Mouse (Mus musculus): ENCODE measurements around the gene Anapc7. TPM values are rescaled to one million over a fixed set of nuclear protein-coding genes. Genes with fewer than 3 reads are reported as not detected.
"Not testable (repeated sequence)": the region's sequence is repeated elsewhere in the genome, so short reads cannot be mapped to it uniquely, and the experiment has no call there.

The Anapc7 gene
- total RNA-seq, 1 experiment = 51.8 TPM

DNA sequence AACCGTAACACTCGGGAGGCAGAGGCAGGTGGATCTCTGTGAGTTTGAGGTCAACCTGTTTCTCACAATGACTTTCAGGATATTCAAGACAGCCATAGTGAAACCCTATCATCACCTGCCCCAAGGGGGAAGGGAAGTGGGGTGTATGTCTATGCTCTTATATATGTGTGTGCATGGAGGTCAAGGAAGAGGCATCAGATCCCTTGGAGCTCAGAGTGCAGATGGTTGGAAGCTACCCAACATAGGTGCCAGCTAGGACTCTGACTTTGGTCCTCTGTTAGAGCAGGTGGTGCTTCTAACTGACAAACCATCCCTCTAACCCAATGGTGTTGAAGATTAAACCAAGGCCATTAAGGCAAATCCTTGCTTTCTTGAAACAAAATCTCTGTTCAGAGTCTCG lies 56.0 kb downstream of the Anapc7 start:
- no peak for DNase-seq (ENCODE audit: low read depth, low spot score)
- Histone ChIP-seq H3K9me3 (ENCODE audit: control insufficient read depth, insufficient read depth, low read depth, low read length) (no peaks in the 10 kb centered on the region), H3K4me1 (ENCODE audit: control insufficient read depth in 2 of 2, insufficient read depth in 2 of 2, low read length in 2 of 2, poor library complexity in 1 of 2) (peaks cover 2 to 6% of the 10 kb centered on the region in 2 experiments; a peak in 2 of 4 replicates), H3K9ac (ENCODE audit: insufficient read depth, low read depth, low read length, poor library complexity, severe bottlenecking) (no peak overlapping the region), H3K27ac (ENCODE audit: insufficient read depth, low read depth, low read length, poor library complexity, severe bottlenecking) (no peak overlapping the region), H3K36me3 (ENCODE audit: control insufficient read depth, insufficient read depth, low read length, poor library complexity, severe bottlenecking) (peaks cover 21% of the 10 kb centered on the region), H3K4me3 (ENCODE audit: insufficient read depth in 1 of 2, low read depth in 1 of 2, low read length in 2 of 2, poor library complexity in 1 of 2, severe bottlenecking in 1 of 2) (no peak overlapping the region)
- in situ Hi-C loops (cut with MboI; ENCODE audit: low sequenced_read_pairs in 2 of 2, unreplicated experiment in 2 of 2) = no loop called here
- TF ChIP-seq CHD2 (IDR thresholded peaks at IDR 0.05; ENCODE audit: low read depth, low read length) (no peak), ZNF384 (IDR thresholded peaks at IDR 0.05; ENCODE audit: low read depth, low read length) (no peak), ZC3H11A (IDR thresholded peaks at IDR 0.05; ENCODE audit: borderline replicate concordance, low read depth, low read length) (no peak)

DNA sequence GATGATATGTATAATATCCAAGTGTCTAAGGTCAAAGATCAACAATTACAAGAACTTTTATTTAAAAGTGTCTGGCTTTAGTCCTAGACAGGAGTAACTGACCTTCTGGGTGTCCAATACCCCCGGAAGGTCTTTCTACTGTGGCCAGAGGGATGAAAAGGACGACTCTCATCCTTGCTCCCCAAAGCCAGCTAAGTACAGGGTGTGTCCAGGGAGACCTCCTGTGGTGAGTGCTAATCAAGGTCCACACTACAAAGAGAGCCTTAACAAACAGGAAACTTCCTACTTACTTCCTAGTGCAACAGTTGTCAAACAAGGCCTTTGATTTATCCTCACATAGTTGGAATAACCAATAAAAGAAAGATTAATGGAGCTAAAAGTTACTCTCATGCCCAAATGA lies 57.6 kb downstream of the Anapc7 start:
- TF ChIP-seq HCFC1 (IDR thresholded peaks at IDR 0.05; ENCODE audit: borderline replicate concordance, insufficient read depth, low read length) = no peak
- no peak for TF ChIP-seq MAFK (IDR thresholded peaks at IDR 0.05; ENCODE audit: insufficient read depth, low read depth, low read length)
- no peak for TF ChIP-seq ZC3H11A (IDR thresholded peaks at IDR 0.05; ENCODE audit: borderline replicate concordance, low read depth, low read length)
- TF ChIP-seq CHD2 (IDR thresholded peaks at IDR 0.05; ENCODE audit: low read depth, low read length) = no peak
- no peak for TF ChIP-seq ZNF384 (IDR thresholded peaks at IDR 0.05; ENCODE audit: low read depth, low read length)
- in situ Hi-C loops (cut with MboI; ENCODE audit: low sequenced_read_pairs in 2 of 2, unreplicated experiment in 2 of 2) = no loop called here
- H3K27ac ChIP-seq (ENCODE audit: insufficient read depth, low read depth, low read length, poor library complexity, severe bottlenecking) = no peak overlapping the region

DNA sequence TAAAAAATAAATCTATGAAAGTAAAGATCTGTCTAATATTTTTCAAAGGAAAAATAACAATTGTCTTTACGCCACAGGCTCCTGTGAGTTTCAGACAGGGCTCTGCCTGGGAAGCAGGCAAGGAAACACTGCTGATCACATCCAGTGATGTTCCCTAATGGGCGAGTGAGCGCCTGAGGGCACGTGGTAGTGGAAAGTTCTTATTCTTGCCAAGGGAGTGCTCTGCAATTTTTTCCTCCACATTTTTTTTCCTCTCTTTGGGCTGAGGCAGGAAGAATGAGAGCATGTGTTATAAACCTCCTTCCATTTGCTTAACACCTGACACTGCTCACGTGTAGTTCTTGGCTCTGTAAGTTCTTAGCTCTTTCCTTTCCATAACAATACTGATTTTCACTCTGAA lies 60.4 kb downstream of the Anapc7 start:
- Histone ChIP-seq H3K4me3 (ENCODE audit: insufficient read depth in 1 of 2, low read depth in 1 of 2, low read length in 2 of 2, poor library complexity in 1 of 2, severe bottlenecking in 1 of 2) (no peak overlapping the region), H3K36me3 (ENCODE audit: control insufficient read depth, insufficient read depth, low read length, poor library complexity, severe bottlenecking) (peaks cover 22% of the 10 kb centered on the region), H3K27ac (ENCODE audit: insufficient read depth, low read depth, low read length, poor library complexity, severe bottlenecking) (no peak overlapping the region), H3K9ac (ENCODE audit: insufficient read depth, low read depth, low read length, poor library complexity, severe bottlenecking) (no peak overlapping the region), H3K9me3 (ENCODE audit: control insufficient read depth, insufficient read depth, low read depth, low read length) (no peaks in the 10 kb centered on the region), H3K4me1 (ENCODE audit: control insufficient read depth in 2 of 2, insufficient read depth in 2 of 2, low read length in 2 of 2, poor library complexity in 1 of 2) (peaks cover 2 to 6% of the 10 kb centered on the region in 2 experiments; a peak in 2 of 4 replicates)
- in situ Hi-C loops (cut with MboI; ENCODE audit: low sequenced_read_pairs in 2 of 2, unreplicated experiment in 2 of 2) = no loop called here
- no peak for DNase-seq (ENCODE audit: low read depth, low spot score)
- no peak for TF ChIP-seq ZC3H11A (IDR thresholded peaks at IDR 0.05; ENCODE audit: borderline replicate concordance, low read depth, low read length)

More for the DNA sequence above, 57.6 kb downstream of the Anapc7 start:
- no peak overlapping the region for H3K4me3 ChIP-seq (ENCODE audit: insufficient read depth in 1 of 2, low read depth in 1 of 2, low read length in 2 of 2, poor library complexity in 1 of 2, severe bottlenecking in 1 of 2)
- no peak for DNase-seq (ENCODE audit: low read depth, low spot score)
- H3K9me3 ChIP-seq (ENCODE audit: control insufficient read depth, insufficient read depth, low read depth, low read length) = no peaks in the 10 kb centered on the region
- H3K4me1 ChIP-seq (ENCODE audit: control insufficient read depth in 2 of 2, insufficient read depth in 2 of 2, low read length in 2 of 2, poor library complexity in 1 of 2) = peaks cover 2 to 6% of the 10 kb centered on the region in 2 experiments; a peak in 2 of 4 replicates
- H3K36me3 ChIP-seq (ENCODE audit: control insufficient read depth, insufficient read depth, low read length, poor library complexity, severe bottlenecking) = peaks cover 20% of the 10 kb centered on the region
- no peak overlapping the region for H3K9ac ChIP-seq (ENCODE audit: insufficient read depth, low read depth, low read length, poor library complexity, severe bottlenecking)

DNA sequence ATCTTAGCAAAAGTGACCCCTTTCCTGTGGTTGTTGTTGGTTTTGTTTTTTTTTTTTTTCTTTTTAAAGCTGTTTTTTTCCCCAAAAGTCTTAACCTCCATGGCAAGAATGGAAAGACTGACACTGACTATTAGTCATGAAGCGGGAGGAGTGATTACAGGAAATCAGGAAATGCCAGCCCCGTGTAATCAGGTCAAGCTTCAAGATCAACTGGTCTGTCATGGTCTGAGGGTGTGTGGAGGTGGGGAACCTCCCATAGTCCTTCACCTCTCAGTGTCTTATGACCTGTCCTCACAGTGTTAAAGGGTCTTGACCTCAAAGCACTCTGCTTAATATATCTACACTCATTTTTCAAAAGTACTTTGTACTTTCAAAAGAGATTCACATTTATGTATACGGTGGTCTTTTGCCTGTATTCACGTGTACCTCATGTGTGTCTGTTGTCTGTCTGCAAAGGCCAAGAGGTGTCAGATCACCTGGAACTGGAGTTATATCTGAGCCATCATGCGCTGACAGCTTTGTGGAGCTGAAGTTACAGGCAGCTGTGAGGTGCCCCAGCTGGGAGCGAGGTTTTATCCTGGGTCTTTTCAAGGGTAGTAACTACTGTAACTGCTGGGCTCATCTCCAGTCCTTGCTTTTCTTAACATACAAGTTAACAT lies 61.4 kb downstream of the Anapc7 start:
- H3K9me3 ChIP-seq (ENCODE audit: control insufficient read depth, insufficient read depth, low read depth, low read length) = no peaks in the 10 kb centered on the region
- H3K36me3 ChIP-seq (ENCODE audit: control insufficient read depth, insufficient read depth, low read length, poor library complexity, severe bottlenecking) = peaks cover 23% of the 10 kb centered on the region
- peaks cover 2 to 6% of the 10 kb centered on the region in 2 experiments; a peak in 2 of 4 replicates for H3K4me1 ChIP-seq (ENCODE audit: control insufficient read depth in 2 of 2, insufficient read depth in 2 of 2, low read length in 2 of 2, poor library complexity in 1 of 2)
- H3K4me3 ChIP-seq (ENCODE audit: insufficient read depth in 1 of 2, low read depth in 1 of 2, low read length in 2 of 2, poor library complexity in 1 of 2, severe bottlenecking in 1 of 2) = no peak overlapping the region
- DNase-seq (ENCODE audit: low read depth, low spot score) = no peak
- H3K9ac ChIP-seq (ENCODE audit: insufficient read depth, low read depth, low read length, poor library complexity, severe bottlenecking) = no peak overlapping the region
- in situ Hi-C loops (cut with MboI; ENCODE audit: low sequenced_read_pairs in 2 of 2, unreplicated experiment in 2 of 2) = no loop called here
- TF ChIP-seq ZNF384 (IDR thresholded peaks at IDR 0.05; ENCODE audit: low read depth, low read length) (no peak), CHD2 (IDR thresholded peaks at IDR 0.05; ENCODE audit: low read depth, low read length) (no peak), MAFK (IDR thresholded peaks at IDR 0.05; ENCODE audit: insufficient read depth, low read depth, low read length) (no peak), ZC3H11A (IDR thresholded peaks at IDR 0.05; ENCODE audit: borderline replicate concordance, low read depth, low read length) (no peak), HCFC1 (IDR thresholded peaks at IDR 0.05; ENCODE audit: borderline replicate concordance, insufficient read depth, low read length) (no peak)
- H3K27ac ChIP-seq (ENCODE audit: insufficient read depth, low read depth, low read length, poor library complexity, severe bottlenecking) = no peak overlapping the region

DNA sequence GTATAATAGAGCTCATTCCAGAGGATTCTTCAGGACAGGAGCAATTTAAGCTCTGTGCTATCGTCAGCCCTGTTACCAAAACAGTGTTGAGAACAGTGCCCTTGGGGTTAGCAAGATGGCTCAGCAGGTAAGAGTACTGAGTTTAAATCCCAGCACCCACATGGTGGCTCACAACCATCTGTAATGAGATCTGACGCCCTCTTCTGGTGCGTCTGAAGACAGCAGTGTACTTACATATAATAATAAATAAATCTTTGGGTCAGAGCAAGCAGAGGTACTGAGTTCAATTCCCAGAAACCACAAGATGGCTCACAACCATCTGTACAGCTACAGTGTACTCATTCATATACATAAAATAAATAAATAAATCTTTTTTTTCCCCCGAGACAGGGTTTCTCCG lies 64.8 kb downstream of the Anapc7 start:
- peaks cover 33% of the 10 kb centered on the region for H3K36me3 ChIP-seq (ENCODE audit: control insufficient read depth, insufficient read depth, low read length, poor library complexity, severe bottlenecking)
- not testable (repeated sequence) for H3K9me3 ChIP-seq (ENCODE audit: control insufficient read depth, insufficient read depth, low read depth, low read length); H3K4me3 ChIP-seq (ENCODE audit: insufficient read depth in 1 of 2, low read depth in 1 of 2, low read length in 2 of 2, poor library complexity in 1 of 2, severe bottlenecking in 1 of 2)

More for the DNA sequence above, 64.8 kb downstream of the Anapc7 start:
- in situ Hi-C loops (cut with MboI; ENCODE audit: low sequenced_read_pairs in 2 of 2, unreplicated experiment in 2 of 2); H3K9ac ChIP-seq (ENCODE audit: insufficient read depth, low read depth, low read length, poor library complexity, severe bottlenecking); H3K27ac ChIP-seq (ENCODE audit: insufficient read depth, low read depth, low read length, poor library complexity, severe bottlenecking); H3K4me1 ChIP-seq (ENCODE audit: control insufficient read depth in 2 of 2, insufficient read depth in 2 of 2, low read length in 2 of 2, poor library complexity in 1 of 2); DNase-seq (ENCODE audit: low read depth, low spot score): not testable (repeated sequence)
